Mouse (Mus musculus): ENCODE results near the gene Lbx1.

- no peak for TF ChIP-seq POLR2A (IDR thresholded peaks at IDR 0.05; ENCODE audit: borderline replicate concordance, low read depth, low read length)
- TF ChIP-seq CTCF (IDR thresholded peaks at IDR 0.05; ENCODE audit: low read depth, low read length), result no peak
These were observed 6.1 kb downstream of the Lbx1 start for GRCm38 (mm10) chr19:45229378-45230135.
